Comparison of ENCODE assay signal across 29 mouse cellular contexts in the genomic region with DNA sequence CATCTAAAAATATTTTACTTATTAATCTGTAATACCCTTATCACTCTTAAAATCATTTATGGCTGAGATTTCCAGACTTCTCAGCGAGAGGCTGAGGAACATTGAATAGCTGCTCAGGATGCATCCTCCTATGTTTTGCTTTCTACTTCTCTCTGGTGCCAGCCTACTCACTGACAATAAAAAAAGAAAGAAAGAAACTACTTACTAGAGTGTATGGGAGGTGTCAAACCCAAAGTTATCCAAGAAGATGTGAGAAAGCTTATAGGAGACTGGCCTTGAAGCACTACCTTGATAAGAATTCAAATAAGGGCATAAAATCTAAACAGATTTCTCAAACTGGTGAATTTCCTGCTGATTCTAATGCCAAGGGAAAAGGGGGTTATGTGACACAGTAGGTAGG.
"Had no signal": no experiment of that assay in that cellular context is flagged by ENCODE, and none has a peak within 500 bp of the region (broad histone marks: within the 10 kb centered on the region; RNA-seq: fewer than 3 reads in every experiment).

No protein-coding gene starts in this region.

- H3K4me2 ChIP-seq: embryonic facial prominence, embryonic 12.5 days; embryonic facial prominence, embryonic 13.5 days; embryonic facial prominence, embryonic 15.5 days; forebrain, embryonic 12.5 days; forebrain, embryonic 13.5 days; forebrain, embryonic 15.5 days had no signal

- H3K4me1 ChIP-seq: embryonic facial prominence, embryonic 10.5 days; embryonic facial prominence, embryonic 12.5 days; embryonic facial prominence, embryonic 13.5 days; embryonic facial prominence, embryonic 15.5 days; forebrain, embryonic 10.5 days; forebrain, embryonic 12.5 days; forebrain, embryonic 13.5 days; forebrain, embryonic 15.5 days; heart, embryonic 10.5 days had no signal

- H3K4me3 ChIP-seq: embryonic facial prominence, embryonic 10.5 days; embryonic facial prominence, embryonic 12.5 days; embryonic facial prominence, embryonic 13.5 days; embryonic facial prominence, embryonic 15.5 days; erythroblast, embryonic 14.5 days; forebrain, embryonic 10.5 days; forebrain, embryonic 12.5 days; forebrain, embryonic 13.5 days; forebrain, embryonic 15.5 days; gastrocnemius, adult 2 months; heart, adult 2 months; heart, embryonic 10.5 days had no signal

- ATAC-seq: forebrain, embryonic 13.5 days; forebrain, embryonic 14.5 days; forebrain, embryonic 15.5 days; forebrain, embryonic 16.5 days; forebrain, postnatal 0 days had no signal

- DNase-seq: cerebellum, adult 8-10 months; cerebellum, adult 9-10 months; cerebellum, adult 9-11 months; cerebellum, postnatal 10 days; cerebellum, postnatal 14 days; cerebellum, postnatal 25 days; cerebellum, postnatal 36 days; embryo, embryonic 11 days; forebrain, postnatal 0 days; gastrocnemius, adult 2 months; gastrocnemius, postnatal 10 days; gastrocnemius, postnatal 14 days; gastrocnemius, postnatal 25 days; gastrocnemius, postnatal 36 days; heart, adult 11 months; heart, adult 18-20 months; heart, adult 2 months had no signal

- H3K9ac ChIP-seq: embryonic facial prominence, embryonic 12.5 days; embryonic facial prominence, embryonic 13.5 days; embryonic facial prominence, embryonic 15.5 days; forebrain, embryonic 12.5 days; forebrain, embryonic 13.5 days; forebrain, embryonic 15.5 days; forebrain, postnatal 0 days had no signal

- H3K9me3 ChIP-seq: embryonic facial prominence, embryonic 10.5 days; embryonic facial prominence, embryonic 12.5 days; embryonic facial prominence, embryonic 13.5 days; embryonic facial prominence, embryonic 15.5 days; forebrain, embryonic 10.5 days; forebrain, embryonic 12.5 days; forebrain, embryonic 13.5 days; forebrain, embryonic 15.5 days; heart, embryonic 10.5 days had no signal

- H3K27ac ChIP-seq: embryonic facial prominence, embryonic 10.5 days; embryonic facial prominence, embryonic 12.5 days; embryonic facial prominence, embryonic 13.5 days; embryonic facial prominence, embryonic 15.5 days; forebrain, embryonic 10.5 days; forebrain, embryonic 12.5 days; forebrain, embryonic 13.5 days; forebrain, embryonic 15.5 days; gastrocnemius, adult 2 months; heart, adult 2 months; heart, embryonic 10.5 days had no signal

- H3K36me3 ChIP-seq: embryonic facial prominence, embryonic 10.5 days; embryonic facial prominence, embryonic 12.5 days; embryonic facial prominence, embryonic 13.5 days; embryonic facial prominence, embryonic 15.5 days; forebrain, embryonic 10.5 days; forebrain, embryonic 12.5 days; forebrain, embryonic 15.5 days; heart, embryonic 10.5 days had no signal

- H3K27me3 ChIP-seq: embryonic facial prominence, embryonic 12.5 days; embryonic facial prominence, embryonic 13.5 days; embryonic facial prominence, embryonic 15.5 days; forebrain, embryonic 12.5 days; forebrain, embryonic 13.5 days; forebrain, embryonic 15.5 days had no signal
